Mouse (Mus musculus) heart, postnatal 14 days (tissue): ENCODE measurements at regions not wholly inside any gene's neighbourhood (a gene's known extent, or its start where the extent isn't known, plus 50 kb on each side); places are given as distances from the start of the nearest gene placed in this dataset.

Experiments used
- DNase-seq, 2 experiments: peaks; one replicate each; pipeline ENCODE4 v3.0.0; 2021 to 2022
- intact Hi-C: fragments of 180-260 bp; cut with DNase I; formaldehyde crosslinking; loops from one replicate; pipeline ENCODE4 v1.15.1; 2025

GRCm38 (mm10) chr1:157937800-157938348 lies 418.3 kb downstream of the Brinp2 start:
- intact Hi-C loops = no loop called here
- DNase-seq = no peak

GRCm38 (mm10) chr1:157939516-157939915 lies 416.6 kb downstream of the Brinp2 start:
- no peak for DNase-seq
- intact Hi-C loops = no loop called here

- intact Hi-C loops = no loop called here
- DNase-seq = no peak
Observed at GRCm38 (mm10) chr1:157940331-157940758, 415.8 kb downstream of the Brinp2 start.

- DNase-seq = no peak
- intact Hi-C loops = no loop called here
Observed at GRCm38 (mm10) chr1:157957506-157957905, 398.6 kb downstream of the Brinp2 start.

GRCm38 (mm10) chr1:157964461-157964860 lies 391.7 kb downstream of the Brinp2 start:
- intact Hi-C loops = no loop called here
- DNase-seq = no peak

- intact Hi-C loops = no loop called here
- DNase-seq = no peak
Observed at GRCm38 (mm10) chr1:157969635-157970111, 386.5 kb downstream of the Brinp2 start.

GRCm38 (mm10) chr1:157973373-157974232 lies 382.5 kb downstream of the Brinp2 start:
- no peak for DNase-seq
- intact Hi-C loops = no loop called here

GRCm38 (mm10) chr1:157974656-157975055 lies 381.5 kb downstream of the Brinp2 start:
- intact Hi-C loops = no loop called here
- DNase-seq = no peak

GRCm38 (mm10) chr1:158019161-158019560 lies 337.0 kb downstream of the Brinp2 start:
- intact Hi-C loops = no loop called here
- peak in 1 of 2 experiments; percentile 10 for DNase-seq

GRCm38 (mm10) chr1:158039756-158040155 lies 316.4 kb downstream of the Brinp2 start:
- intact Hi-C loops = no loop called here
- peak; percentile 20 to 21 for DNase-seq

GRCm38 (mm10) chr1:158040334-158040733 lies 315.8 kb downstream of the Brinp2 start:
- intact Hi-C loops = no loop called here
- no peak for DNase-seq

- intact Hi-C loops = no loop called here
Observed at GRCm38 (mm10) chr1:158052644-158053043, 303.5 kb downstream of the Brinp2 start.

GRCm38 (mm10) chr1:158054961-158055360 lies 301.2 kb downstream of the Brinp2 start:
- DNase-seq = no peak
- intact Hi-C loops = no loop called here

More at GRCm38 (mm10) chr1:158052644-158053043, 303.5 kb downstream of the Brinp2 start:
- no peak for DNase-seq

GRCm38 (mm10) chr1:158056994-158057630 lies 299.0 kb downstream of the Brinp2 start:
- DNase-seq = no peak
- intact Hi-C loops = no loop called here

- no peak for DNase-seq
- intact Hi-C loops = no loop called here
Observed at GRCm38 (mm10) chr1:158057789-158058188, 298.3 kb downstream of the Brinp2 start.

- intact Hi-C loops = no loop called here
- DNase-seq = no peak
Observed at GRCm38 (mm10) chr1:158061995-158062394, 294.1 kb downstream of the Brinp2 start.

- intact Hi-C loops = no loop called here
- DNase-seq = no peak
Observed at GRCm38 (mm10) chr1:158082181-158082580, 273.9 kb downstream of the Brinp2 start.

GRCm38 (mm10) chr1:158085856-158086255 lies 270.3 kb downstream of the Brinp2 start:
- intact Hi-C loops = no loop called here
- DNase-seq = no peak

- intact Hi-C loops = no loop called here
- no peak for DNase-seq
Observed at GRCm38 (mm10) chr1:158097500-158097899, 258.6 kb downstream of the Brinp2 start.

GRCm38 (mm10) chr1:158119708-158120107 lies 236.4 kb downstream of the Brinp2 start:
- intact Hi-C loops = no loop called here
- DNase-seq = no peak

- intact Hi-C loops = no loop called here
Observed at GRCm38 (mm10) chr1:158124902-158125301, 231.2 kb downstream of the Brinp2 start.

More at GRCm38 (mm10) chr1:158124902-158125301, 231.2 kb downstream of the Brinp2 start:
- no peak for DNase-seq
